Mouse (Mus musculus) lung, embryonic 14.5 days (tissue): Measurements from ENCODE around the gene Upb1. TPM values are rescaled to one million over a fixed set of nuclear protein-coding genes. Genes with fewer than 3 reads are reported as not detected.

Experiments
- ATAC-seq: fragments of 200-750 bp; cut with Nextera tagmentation; 2 replicates; pipeline ENCODE4 v1.8.0; 2017; ENCODE audit warnings: mild to moderate bottlenecking, moderate TSS enrichment, moderate library complexity; ENCODE audit not compliant: insufficient read depth
- DNase-seq: peaks from one replicate; pipeline ENCODE4 v3.0.0-alpha.2; 2015
- H3K27ac ChIP-seq: fragments of 300-500 bp; sonication (generic); 2 replicates; pipeline ENCODE4 v1.5.1; 2014; ENCODE audit warnings: low read depth, mild to moderate bottlenecking, moderate library complexity
- H3K27me3 ChIP-seq: fragments of 300-500 bp; sonication (generic); 2 replicates; pipeline ENCODE4 v1.6.1; 2014; ENCODE audit warnings: low read length, control low read depth; ENCODE audit not compliant: insufficient read depth
- H3K36me3 ChIP-seq: fragments of 300-500 bp; sonication (generic); 2 replicates; pipeline ENCODE4 v1.6.1; 2014; ENCODE audit warnings: control low read depth; ENCODE audit not compliant: insufficient read depth
- H3K4me1 ChIP-seq: fragments of 300-500 bp; sonication (generic); 2 replicates; pipeline ENCODE4 v1.6.1; 2014; ENCODE audit warnings: antibody characterized with exemption, control low read depth; ENCODE audit not compliant: insufficient read depth
- H3K4me2 ChIP-seq: fragments of 300-500 bp; sonication (generic); 2 replicates; pipeline ENCODE4 v1.6.1; 2014; ENCODE audit warnings: mild to moderate bottlenecking
- H3K4me3 ChIP-seq: fragments of 300-500 bp; sonication (generic); 2 replicates; pipeline ENCODE4 v1.5.1; 2014; ENCODE audit warnings: low read depth, low read length
- H3K9ac ChIP-seq: fragments of 300-500 bp; sonication (generic); 2 replicates; pipeline ENCODE4 v1.6.1; 2014
- H3K9me3 ChIP-seq: fragments of 300-500 bp; sonication (generic); 2 replicates; pipeline ENCODE4 v1.6.1; 2016; ENCODE audit warnings: low read depth, low read length, control low read depth
- CTCF ChIP-seq: IDR thresholded peaks from 2 replicates; pipeline ENCODE4 v1.5.1; 2016; ENCODE audit warnings: antibody characterized with exemption, low read depth
- WGBS: fragments of 180-500 bp; shearing (Covaris S2); extraction: QIAGEN DNeasy Blood & Tissue Kit; methylation state at CpG from one replicate; pipeline ENCODE4 v1.1.7; 2014; 5-methylcytosine and 5-hydroxymethylcytosine counted together
- polyA plus RNA-seq: library from polyadenylated mRNA; unstranded; fragments of >200 nt; fragmentation: Nextera tagmentation; extraction: Ambion mirVana; gene quantifications from 2 replicates; pipeline ENCODE4 v1.2.1, GENCODE M21; 2014

The Upb1 gene
- polyA plus RNA-seq, 1 experiment from 2014 or later: 0.17 TPM

- Histone ChIP-seq H3K4me3 (no peak overlapping the region), H3K9ac (no peak overlapping the region), H3K27ac (no peak overlapping the region), H3K36me3 (no peaks in the 10 kb centered on the region), H3K9me3 (no peaks in the 10 kb centered on the region), H3K4me2 (no peak overlapping the region), H3K4me1 (no peaks in the 10 kb centered on the region; the same call in 1 of the 2 replicates), H3K27me3 (no peaks in the 10 kb centered on the region)
- 41% methylated on average over 7 of the region's 7 CpGs for WGBS
- ATAC-seq (peak; percentile 33; the same call in 1 of the 2 replicates), DNase-seq (peak; percentile 57)
- peak; percentile 89 for TF ChIP-seq CTCF
Observed at GRCm38 (mm10) chr10:75439211-75439811, 38.4 kb downstream of the Upb1 start.

- H3K4me1 ChIP-seq: peaks cover 7% of the 10 kb centered on the region
Observed at GRCm38 (mm10) chr10:75440756-75441155, 39.8 kb downstream of the Upb1 start.

GRCm38 (mm10) chr10:75441800-75442199 lies 40.9 kb downstream of the Upb1 start:
- ATAC-seq (no peak), DNase-seq (no peak)
- H3K36me3 ChIP-seq: no peaks in the 10 kb centered on the region
- no peak overlapping the region for H3K27ac ChIP-seq
- no peak for TF ChIP-seq CTCF
- peaks cover 7% of the 10 kb centered on the region for H3K4me1 ChIP-seq
- no peak overlapping the region for H3K9ac ChIP-seq
- 51% methylated on average over 4 of the region's 4 CpGs for WGBS
- H3K9me3 ChIP-seq: no peaks in the 10 kb centered on the region
- H3K27me3 ChIP-seq: no peaks in the 10 kb centered on the region
- no peak overlapping the region for H3K4me2 ChIP-seq
- no peak overlapping the region for H3K4me3 ChIP-seq

More at GRCm38 (mm10) chr10:75440756-75441155, 39.8 kb downstream of the Upb1 start:
- Histone ChIP-seq H3K4me2 (no peak overlapping the region), H3K27ac (no peak overlapping the region), H3K9ac (no peak overlapping the region), H3K9me3 (no peaks in the 10 kb centered on the region), H3K4me3 (no peak overlapping the region), H3K27me3 (no peaks in the 10 kb centered on the region), H3K36me3 (no peaks in the 10 kb centered on the region)
- no peak for ATAC-seq
- 77% methylated on average over 3 of the region's 3 CpGs for WGBS
- TF ChIP-seq CTCF: no peak
- no peak for DNase-seq

GRCm38 (mm10) chr10:75443017-75443416 lies 42.1 kb downstream of the Upb1 start:
- Histone ChIP-seq H3K9me3 (no peaks in the 10 kb centered on the region), H3K4me3 (no peak overlapping the region), H3K4me1 (peaks cover 7% of the 10 kb centered on the region), H3K36me3 (no peaks in the 10 kb centered on the region), H3K9ac (no peak overlapping the region), H3K27me3 (no peaks in the 10 kb centered on the region), H3K27ac (no peak overlapping the region), H3K4me2 (no peak overlapping the region)
- DNase-seq (no peak), ATAC-seq (no peak)
- peak; percentile 36; the same call in 1 of the 2 replicates for TF ChIP-seq CTCF
- 78% methylated on average over 4 of the region's 4 CpGs for WGBS

GRCm38 (mm10) chr10:75444111-75444826 lies 43.4 kb downstream of the Upb1 start:
- peak; percentile 52 for DNase-seq
- peak overlapping the region; percentile 36; the same call in 1 of the 2 replicates for H3K27ac ChIP-seq

GRCm38 (mm10) chr10:75445030-75445429 lies 44.1 kb downstream of the Upb1 start:
- Histone ChIP-seq H3K27ac (no peak overlapping the region), H3K36me3 (no peaks in the 10 kb centered on the region), H3K27me3 (no peaks in the 10 kb centered on the region), H3K4me2 (no peak overlapping the region), H3K4me3 (no peak overlapping the region), H3K9ac (no peak overlapping the region), H3K9me3 (no peaks in the 10 kb centered on the region), H3K4me1 (peaks cover 7% of the 10 kb centered on the region)
- WGBS: 38% methylated on average over 8 of the region's 8 CpGs
- no peak for TF ChIP-seq CTCF
- no peak for DNase-seq
- ATAC-seq: no peak

More at GRCm38 (mm10) chr10:75444111-75444826, 43.4 kb downstream of the Upb1 start:
- H3K4me2 ChIP-seq: no peak overlapping the region
- no peak overlapping the region for H3K4me3 ChIP-seq
- H3K36me3 ChIP-seq: no peaks in the 10 kb centered on the region
- H3K27me3 ChIP-seq: no peaks in the 10 kb centered on the region
- peaks cover 7% of the 10 kb centered on the region for H3K4me1 ChIP-seq
- H3K9ac ChIP-seq: no peak overlapping the region
- WGBS: 70% methylated on average over 19 of the region's 19 CpGs
- ATAC-seq: peak; percentile 39; the same call in 1 of the 2 replicates
- no peak for TF ChIP-seq CTCF
- H3K9me3 ChIP-seq: no peaks in the 10 kb centered on the region

- Histone ChIP-seq H3K9ac (no peak overlapping the region), H3K27me3 (no peaks in the 10 kb centered on the region), H3K9me3 (no peaks in the 10 kb centered on the region), H3K36me3 (no peaks in the 10 kb centered on the region), H3K4me1 (peaks cover 21% of the 10 kb centered on the region), H3K4me3 (no peak overlapping the region), H3K27ac (peak overlapping the region; percentile 50; the same call in 1 of the 2 replicates), H3K4me2 (no peak overlapping the region)
- DNase-seq (peak; percentile 66), ATAC-seq (0 out of 2 replicates have a peak, but pooled peaks have one; percentile 32)
- TF ChIP-seq CTCF: no peak
- 60% methylated on average over 13 of the region's 13 CpGs for WGBS
Observed at GRCm38 (mm10) chr10:75446501-75447083, 45.7 kb downstream of the Upb1 start.
